Mouse (Mus musculus): ENCODE results near the gene Gm11011. TPM values are rescaled to one million over a fixed set of nuclear protein-coding genes. Genes with fewer than 3 reads are reported as not detected.

Gm11011 gene
- total RNA-seq, 2 experiments from 2014 or later, result not detected

- no peak for ATAC-seq (ENCODE audit: poor library complexity, severe bottlenecking)
Measured at GRCm38 (mm10) chr2:169590412-169590811, 2.9 kb upstream of the Gm11011 start.

- ATAC-seq (ENCODE audit: poor library complexity, severe bottlenecking), result no peak
Measured at GRCm38 (mm10) chr2:169589697-169590096, 2.2 kb upstream of the Gm11011 start.

- no peak for ATAC-seq (ENCODE audit: poor library complexity, severe bottlenecking)
Measured at GRCm38 (mm10) chr2:169586688-169587087, 857 bp downstream of the Gm11011 start.

- ATAC-seq (ENCODE audit: poor library complexity, severe bottlenecking), result no peak
Measured at GRCm38 (mm10) chr2:169585631-169586285, 1.8 kb downstream of the Gm11011 start.

GRCm38 (mm10) chr2:169584745-169585456, 2.6 kb downstream of the Gm11011 start:
- ATAC-seq (ENCODE audit: poor library complexity, severe bottlenecking), result no peak

- no peak for ATAC-seq (ENCODE audit: poor library complexity, severe bottlenecking)
Measured at GRCm38 (mm10) chr2:169583476-169583875, 4.1 kb downstream of the Gm11011 start.

GRCm38 (mm10) chr2:169577508-169578196, 9.9 kb downstream of the Gm11011 start:
- ATAC-seq (ENCODE audit: poor library complexity, severe bottlenecking), result no peak

- no peak for ATAC-seq (ENCODE audit: poor library complexity, severe bottlenecking)
Measured at GRCm38 (mm10) chr2:169570063-169570462, 17.5 kb downstream of the Gm11011 start.

GRCm38 (mm10) chr2:169566159-169566558, 21.4 kb downstream of the Gm11011 start:
- no peak for ATAC-seq (ENCODE audit: poor library complexity, severe bottlenecking)

GRCm38 (mm10) chr2:169565751-169566150, 21.8 kb downstream of the Gm11011 start:
- ATAC-seq (ENCODE audit: poor library complexity, severe bottlenecking), result no peak

- ATAC-seq (ENCODE audit: poor library complexity, severe bottlenecking), result no peak
Measured at GRCm38 (mm10) chr2:169545674-169546073, 41.9 kb downstream of the Gm11011 start.

GRCm38 (mm10) chr2:169538906-169539305, 48.6 kb downstream of the Gm11011 start:
- no peak for ATAC-seq (ENCODE audit: poor library complexity, severe bottlenecking)

Other genes starting within 250 kb of the Gm11011 start
- not detected in 2 replicates for gene Tshz2, start 45.3 kb upstream of the Gm11011 start, total RNA-seq (2015)
- gene Tshz2, start 45.3 kb upstream of the Gm11011 start, total RNA-seq (2017), result not detected in 2 replicates